Mouse (Mus musculus): ENCODE results near the gene AU041133.
"Not testable (repeated sequence)": the region's sequence is repeated elsewhere in the genome, so short reads cannot be mapped to it uniquely, and the experiment has no call there.

AU041133 gene

DNA sequence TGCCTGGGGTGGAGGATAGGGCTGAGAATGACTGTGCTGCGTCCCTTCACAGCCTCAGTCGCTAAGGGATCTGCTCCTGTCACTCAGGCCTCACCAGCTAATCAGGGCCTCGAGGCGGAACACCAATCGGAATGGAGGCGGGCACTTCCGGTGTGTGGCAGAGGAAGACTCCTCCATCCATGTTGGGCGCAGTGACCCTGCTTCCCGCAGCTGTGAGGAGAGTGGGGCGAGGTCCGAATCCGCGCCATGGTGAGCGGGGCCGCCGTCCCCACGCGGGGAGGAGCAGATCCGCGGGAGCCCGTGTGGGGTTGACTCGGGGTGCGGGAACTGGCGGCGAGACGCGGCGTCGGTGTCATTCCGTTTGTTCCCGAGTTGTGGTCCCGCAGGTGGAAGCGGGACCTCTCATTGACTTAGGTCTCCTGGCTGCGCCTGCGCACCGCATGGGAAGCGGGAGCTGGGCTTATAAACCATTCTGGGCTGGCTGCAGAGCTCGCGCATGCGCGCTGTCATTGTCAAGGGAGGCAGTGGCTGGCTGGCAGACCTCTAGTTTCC, at the start of gene AU041133:
AU041133 (plus strand) TSS at position 164 of the 552 bp plus-strand sequence.
- DNase-seq, result peak; percentile 92

- peak; percentile 80 to 83 for DNase-seq
These were observed 44.8 kb upstream of the AU041133 start, which contains the start of gene BC024063 for GRCm38 (mm10) chr10:82082728-82083621. Gene BC024063 (plus strand): TSS chr10:82083353.

- not testable (repeated sequence) for DNase-seq
These were observed 44.2 kb upstream of the AU041133 start for GRCm38 (mm10) chr10:82083622-82083971.

- no peak for DNase-seq
These were observed 10.6 kb upstream of the AU041133 start for GRCm38 (mm10) chr10:82117206-82117605.

GRCm38 (mm10) chr10:82145282-82145681, 17.5 kb downstream of the AU041133 start:
- no peak for DNase-seq

- no peak for DNase-seq
These were observed 19.8 kb downstream of the AU041133 start for GRCm38 (mm10) chr10:82147571-82147970.

DNA sequence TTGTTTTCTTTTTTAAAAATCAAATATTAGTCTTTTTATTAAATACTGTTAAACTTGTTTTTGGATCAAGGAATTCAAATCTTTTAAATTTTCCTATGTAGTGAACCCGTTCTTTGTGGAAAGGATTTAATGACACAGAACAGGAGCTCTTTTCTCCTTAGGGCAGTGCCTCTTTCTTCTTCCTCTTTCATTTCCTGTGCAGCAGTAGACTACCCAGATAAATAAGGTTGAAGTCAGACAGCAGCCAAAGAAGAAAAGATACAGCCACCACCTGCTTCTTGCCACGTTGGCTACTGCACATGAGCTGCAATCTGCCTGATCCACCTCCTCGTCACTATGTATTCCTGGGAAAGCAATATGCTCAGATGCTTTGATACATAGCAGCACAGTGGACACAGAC, 40.0 kb downstream of the AU041133 start:
- no peak for DNase-seq

DNA sequence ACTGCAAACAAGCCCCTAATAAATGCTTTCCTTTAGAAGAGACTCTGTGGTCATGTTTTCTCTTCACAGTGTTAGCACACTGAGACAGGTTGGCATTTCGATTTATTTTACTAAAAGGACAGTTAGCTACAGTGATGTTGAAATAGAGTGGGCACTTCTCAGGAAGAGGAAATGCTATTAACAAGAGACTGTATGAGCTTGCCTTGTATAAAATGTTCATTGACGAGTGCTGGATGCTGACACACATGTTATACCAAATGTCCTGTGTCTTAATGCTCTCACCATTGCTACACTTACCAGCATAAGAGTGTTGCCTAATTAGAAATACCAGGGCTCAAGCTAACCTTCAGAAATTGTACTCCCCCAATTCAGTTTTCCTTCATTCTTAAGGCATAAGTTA, 42.0 kb downstream of the AU041133 start:
- DNase-seq, result no peak

GRCm38 (mm10) chr10:82170808-82171207, 43.0 kb downstream of the AU041133 start:
- DNase-seq, result peak in 1 of 2 experiments; percentile 20

- peak; percentile 89 to 91 for DNase-seq
These were observed 50.6 kb downstream of the AU041133 start for GRCm38 (mm10) chr10:82178257-82179064.

Measured in cerebellum, postnatal 25 days (tissue).